Mouse (Mus musculus): ENCODE data around the gene Syt5. TPM values are rescaled to one million over a fixed set of nuclear protein-coding genes. Genes with fewer than 3 reads are reported as not detected.

Gene Syt5
- polyA plus RNA-seq, 1 experiment from 2014 or later = 6.7 TPM

DNA sequence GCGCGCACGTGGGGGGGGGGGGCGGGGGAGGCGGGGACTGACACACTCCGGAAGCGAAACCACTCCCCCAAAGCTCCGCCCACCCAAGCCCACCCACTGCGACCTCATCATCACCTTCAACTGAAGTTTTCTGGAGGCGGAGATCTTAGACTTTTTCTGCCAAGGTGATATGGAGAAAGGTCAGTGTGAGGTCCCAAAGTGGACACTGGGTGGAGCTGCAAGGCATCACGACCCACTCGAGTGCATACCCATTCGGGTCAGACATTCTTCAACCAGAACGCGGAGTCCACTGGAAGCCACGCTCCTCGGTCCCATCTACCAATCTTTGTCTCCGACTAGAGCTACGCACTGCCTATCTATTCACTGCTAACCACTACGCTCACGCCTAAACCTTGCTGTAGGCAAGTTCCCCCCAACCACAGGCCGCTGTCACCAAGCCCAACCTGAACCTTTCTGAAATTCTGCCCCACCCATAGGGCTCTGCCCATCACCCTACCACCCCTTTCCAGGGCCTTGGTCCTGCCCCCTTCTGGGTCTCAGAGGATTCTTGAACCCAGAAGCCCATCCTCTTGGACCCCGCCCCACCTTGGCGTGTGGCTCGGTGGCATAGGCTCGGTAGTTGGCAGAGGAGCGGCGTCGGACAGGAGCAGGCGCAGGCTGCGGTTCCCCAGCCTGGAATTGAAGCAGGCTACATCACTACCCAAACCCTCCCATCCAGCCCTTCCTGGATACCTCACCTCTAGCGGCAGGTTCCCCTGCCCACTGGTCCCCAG is 25.9 kb downstream of the Syt5 start:
- 38% methylated on average over 28 of the region's 32 CpGs for WGBS
- no peaks in the 10 kb centered on the region for H3K4me1 ChIP-seq (replicated peaks; ENCODE audit: control insufficient read depth, insufficient read depth)
- ATAC-seq (ENCODE audit: low FRiP score, low TSS enrichment) = no peak

DNA sequence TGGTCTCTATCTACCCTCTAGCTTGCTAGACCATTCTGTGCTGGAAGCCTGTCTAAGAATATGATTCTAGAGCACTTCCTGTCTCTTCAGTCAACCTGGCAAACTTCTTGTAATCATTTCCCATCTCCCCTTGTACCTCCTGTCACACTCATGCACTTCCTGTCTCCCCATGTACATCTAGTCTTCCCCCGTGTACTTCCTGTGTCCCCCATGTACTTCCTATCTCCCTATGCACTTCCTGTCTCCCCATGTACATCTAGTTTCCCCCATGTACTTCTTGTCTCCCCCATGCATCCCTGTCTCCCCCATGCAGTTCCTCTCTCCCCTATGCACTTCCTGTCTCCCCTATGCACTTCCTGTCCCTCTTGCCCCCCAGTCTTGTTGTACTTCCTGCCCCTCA is 28.9 kb downstream of the Syt5 start:
- H3K9me3 ChIP-seq (ENCODE audit: control insufficient read depth, low read length) = no peaks in the 10 kb centered on the region
- 72% methylated on average over 1 of the region's 1 CpGs for WGBS
- H3K36me3 ChIP-seq (ENCODE audit: control insufficient read depth, insufficient read depth, low read length) = no peaks in the 10 kb centered on the region
- H3K4me1 ChIP-seq (replicated peaks; ENCODE audit: control insufficient read depth, insufficient read depth) = no peaks in the 10 kb centered on the region
- no peak for TF ChIP-seq CTCF (IDR thresholded peaks at IDR 0.05; ENCODE audit: low read depth)
- TF ChIP-seq EP300 (optimal IDR thresholded peaks at IDR 0.05) = no peak
- H3K27ac ChIP-seq (replicated peaks) = no peak overlapping the region
- H3K4me2 ChIP-seq (replicated peaks; ENCODE audit: low read depth) = no peak overlapping the region
- ATAC-seq (ENCODE audit: low FRiP score, low TSS enrichment) (no peak), DNase-seq (ENCODE audit: low spot score) (no peak)
- no peak overlapping the region for H3K4me3 ChIP-seq (ENCODE audit: low read depth, low read length)
- H3K27me3 ChIP-seq (ENCODE audit: control insufficient read depth, insufficient read depth, low read length) = no peaks in the 10 kb centered on the region
- no peak overlapping the region for H3K9ac ChIP-seq (ENCODE audit: low read length)

More for the DNA sequence above, 25.9 kb downstream of the Syt5 start:
- Histone ChIP-seq H3K9ac (ENCODE audit: low read length) (0 out of 2 replicates have a peak overlapping the region, but pooled peaks have one; percentile 27), H3K27ac (replicated peaks) (no peak overlapping the region), H3K27me3 (ENCODE audit: control insufficient read depth, insufficient read depth, low read length) (no peaks in the 10 kb centered on the region), H3K9me3 (ENCODE audit: control insufficient read depth, low read length) (no peaks in the 10 kb centered on the region), H3K36me3 (ENCODE audit: control insufficient read depth, insufficient read depth, low read length) (no peaks in the 10 kb centered on the region), H3K4me2 (replicated peaks; ENCODE audit: low read depth) (peak overlapping the region; percentile 41), H3K4me3 (ENCODE audit: low read depth, low read length) (peak overlapping the region; percentile 17; the same call in 1 of the 2 replicates)
- TF ChIP-seq CTCF (IDR thresholded peaks at IDR 0.05; ENCODE audit: low read depth) = peak; percentile 36
- no peak for TF ChIP-seq EP300 (optimal IDR thresholded peaks at IDR 0.05)
- DNase-seq (ENCODE audit: low spot score) = no peak

GRCm38 (mm10) chr7:4516332-4517050 is 30.9 kb downstream of the Syt5 start, which contains the start of gene Tnnt1:
Tnnt1 (minus strand) TSS chr7:4516382.
- Histone ChIP-seq H3K4me2 (replicated peaks; ENCODE audit: low read depth) (no peak within 1 kb of the TSS), H3K27me3 (ENCODE audit: control insufficient read depth, insufficient read depth, low read length) (no peaks in the 10 kb centered on the region), H3K27ac (replicated peaks) (no peak within 1 kb of the TSS), H3K9ac (ENCODE audit: low read length) (no peak within 1 kb of the TSS), H3K36me3 (ENCODE audit: control insufficient read depth, insufficient read depth, low read length) (no peaks in the 10 kb centered on the region), H3K4me1 (replicated peaks; ENCODE audit: control insufficient read depth, insufficient read depth) (no peaks in the 10 kb centered on the region), H3K9me3 (ENCODE audit: control insufficient read depth, low read length) (no peaks in the 10 kb centered on the region), H3K4me3 (ENCODE audit: low read depth, low read length) (no peak within 1 kb of the TSS)
- DNase-seq (ENCODE audit: low spot score) (no peak), ATAC-seq (ENCODE audit: low FRiP score, low TSS enrichment) (no peak)
- 28% methylated on average over 4 of the region's 4 CpGs for WGBS
- no peak for TF ChIP-seq EP300 (optimal IDR thresholded peaks at IDR 0.05)
- no peak for TF ChIP-seq CTCF (IDR thresholded peaks at IDR 0.05; ENCODE audit: low read depth)

- H3K4me3 ChIP-seq (ENCODE audit: low read depth, low read length) = no peak overlapping the region
- no peaks in the 10 kb centered on the region for H3K27me3 ChIP-seq (ENCODE audit: control insufficient read depth, insufficient read depth, low read length)
- no peaks in the 10 kb centered on the region for H3K36me3 ChIP-seq (ENCODE audit: control insufficient read depth, insufficient read depth, low read length)
- DNase-seq (ENCODE audit: low spot score) (no peak), ATAC-seq (ENCODE audit: low FRiP score, low TSS enrichment) (no peak)
- 40% methylated on average over 6 of the region's 6 CpGs for WGBS
- no peak overlapping the region for H3K27ac ChIP-seq (replicated peaks)
- no peak for TF ChIP-seq EP300 (optimal IDR thresholded peaks at IDR 0.05)
- no peak for TF ChIP-seq CTCF (IDR thresholded peaks at IDR 0.05; ENCODE audit: low read depth)
- H3K9me3 ChIP-seq (ENCODE audit: control insufficient read depth, low read length) = no peaks in the 10 kb centered on the region
- no peak overlapping the region for H3K9ac ChIP-seq (ENCODE audit: low read length)
- H3K4me2 ChIP-seq (replicated peaks; ENCODE audit: low read depth) = no peak overlapping the region
- H3K4me1 ChIP-seq (replicated peaks; ENCODE audit: control insufficient read depth, insufficient read depth) = no peaks in the 10 kb centered on the region
Observed at GRCm38 (mm10) chr7:4515853-4516252, 31.5 kb downstream of the Syt5 start.

- 0 out of 2 replicates have a peak overlapping the region, but pooled peaks have one; percentile 9 for H3K9ac ChIP-seq (ENCODE audit: low read length)
- H3K9me3 ChIP-seq (ENCODE audit: control insufficient read depth, low read length) = no peaks in the 10 kb centered on the region
- no peaks in the 10 kb centered on the region for H3K36me3 ChIP-seq (ENCODE audit: control insufficient read depth, insufficient read depth, low read length)
- TF ChIP-seq EP300 (optimal IDR thresholded peaks at IDR 0.05) (no peak), CTCF (IDR thresholded peaks at IDR 0.05; ENCODE audit: low read depth) (peak; percentile 18; the same call in 1 of the 2 replicates)
- H3K27me3 ChIP-seq (ENCODE audit: control insufficient read depth, insufficient read depth, low read length) = no peaks in the 10 kb centered on the region
- H3K27ac ChIP-seq (replicated peaks) = peak overlapping the region; percentile 59
- DNase-seq (ENCODE audit: low spot score) = no peak
- no peak overlapping the region for H3K4me2 ChIP-seq (replicated peaks; ENCODE audit: low read depth)
- no peak for ATAC-seq (ENCODE audit: low FRiP score, low TSS enrichment)
- no peaks in the 10 kb centered on the region for H3K4me1 ChIP-seq (replicated peaks; ENCODE audit: control insufficient read depth, insufficient read depth)
- no peak overlapping the region for H3K4me3 ChIP-seq (ENCODE audit: low read depth, low read length)
- WGBS = 42% methylated on average over 6 of the region's 6 CpGs
Observed at GRCm38 (mm10) chr7:4513829-4514712, 33.3 kb downstream of the Syt5 start.
